Mouse (Mus musculus): ENCODE measurements at regions not wholly inside any gene's neighbourhood (a gene's known extent, or its start where the extent isn't known, plus 50 kb on each side); places are given as distances from the start of the nearest gene placed in this dataset.

DNA sequence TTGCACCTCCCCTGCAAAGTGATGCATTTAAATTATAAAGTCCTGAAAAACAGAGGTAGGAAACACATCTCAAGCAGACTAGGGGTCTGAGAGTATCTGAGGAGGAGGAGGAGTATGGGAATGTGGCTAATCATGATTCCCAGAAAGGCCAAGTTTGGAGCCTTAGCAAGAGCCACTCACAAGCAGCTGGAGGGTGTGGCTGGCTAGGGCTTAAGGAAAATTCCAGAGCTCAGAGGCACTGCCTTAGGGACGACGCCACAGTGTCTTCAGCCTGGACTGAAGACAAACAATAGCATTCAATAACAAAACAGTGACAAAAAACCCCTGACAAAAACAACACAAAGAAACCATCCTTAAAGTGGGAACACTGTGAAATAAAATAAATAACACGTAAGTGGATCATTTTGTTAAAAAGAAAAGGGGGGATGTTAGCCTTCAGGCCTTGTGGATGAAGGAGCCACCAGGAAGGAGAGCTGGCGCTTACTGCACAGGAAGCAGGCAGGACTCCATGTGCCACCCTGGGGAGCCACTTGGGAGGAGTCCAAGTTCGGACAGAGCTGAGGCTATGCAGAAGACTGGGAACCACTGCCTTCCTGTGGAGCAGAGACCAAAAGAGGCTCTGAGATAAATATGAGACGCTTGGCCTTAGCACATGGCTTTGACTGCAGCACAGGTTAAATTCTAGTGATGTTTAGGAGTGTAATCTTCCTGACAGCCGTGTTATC, 56.6 kb upstream of the Serpine2 start:
- Histone ChIP-seq H3K4me1 (replicated peaks) (no peaks in the 10 kb centered on the region), H3K4me3 (replicated peaks) (no peak overlapping the region), H3K4me2 (no peak overlapping the region), H3K36me3 (no peaks in the 10 kb centered on the region), H3K27me3 (no peaks in the 10 kb centered on the region), H3K27ac (no peak overlapping the region), H3K9ac (replicated peaks) (no peak overlapping the region), H3K9me3 (no peaks in the 10 kb centered on the region)
- ATAC-seq (ENCODE audit: insufficient number of reproducible peaks, insufficient read depth, low FRiP score, low TSS enrichment, low read depth): no peak
- 78% methylated on average over 7 of the region's 7 CpGs for WGBS

Measured in limb, embryonic 12.5 days (tissue).